Mouse (Mus musculus) heart, adult 2 months (tissue): Measurements from ENCODE around the gene Plekha1.

Source experiments
- CTCF ChIP-seq: fragments of 200-600 bp; IDR thresholded peaks from 2 replicates; pipeline ENCODE4 v1.8.1; 2022; ENCODE audit warnings: antibody characterized with exemption, mild to moderate bottlenecking, moderate library complexity
- EP300 ChIP-seq: fragments of 200-500 bp; IDR thresholded peaks from 2 replicates; pipeline ENCODE4 v1.6.1; 2011; ENCODE audit warnings: low read depth, low read length, control low read depth; ENCODE audit not compliant: insufficient read depth
- POLR2A ChIP-seq: fragments of 200-500 bp; IDR thresholded peaks from 2 replicates; pipeline ENCODE4 v1.6.1; 2011; ENCODE audit warnings: mild to moderate bottlenecking, low read depth, low read length, control low read depth; ENCODE audit not compliant: insufficient read depth

DNA sequence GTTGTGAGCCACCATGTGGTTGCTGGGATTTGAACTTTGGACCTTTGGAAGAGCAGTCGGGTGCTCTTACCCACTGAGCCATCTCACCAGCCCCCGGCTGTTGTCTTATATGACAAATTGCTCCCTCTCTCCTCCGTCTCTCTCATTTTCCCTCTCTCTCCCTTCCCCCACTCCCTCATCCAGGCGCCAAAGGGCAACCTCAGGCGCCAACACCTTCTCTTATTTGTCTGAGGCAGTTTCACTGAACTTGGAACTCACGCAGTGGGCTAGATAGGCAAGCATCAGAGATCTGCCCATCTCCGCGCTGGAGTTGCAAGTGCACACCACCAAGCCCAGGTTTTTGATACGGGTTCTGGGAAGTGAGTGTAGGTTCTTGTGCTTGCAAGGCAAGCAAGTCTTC is 29.5 kb upstream of the Plekha1 start:
- TF ChIP-seq POLR2A (no peak), EP300 (no peak), CTCF (no peak)
